Mouse (Mus musculus): ENCODE measurements around the gene Acot7.

The Acot7 gene

GRCm38 (mm10) chr4:152151451-152151965 lies 26.4 kb upstream of the Acot7 start:
- no peak for DNase-seq (ENCODE audit: low read depth, low spot score)

GRCm38 (mm10) chr4:152151966-152152544 lies 25.9 kb upstream of the Acot7 start, which contains the start of gene Espn:
Gene Espn (minus strand): TSS chr4:152152371.
- DNase-seq (ENCODE audit: low read depth, low spot score) = no peak

- peak; percentile 31 for DNase-seq (ENCODE audit: low read depth, low spot score)
Observed at GRCm38 (mm10) chr4:152153771-152154177, 24.2 kb upstream of the Acot7 start.

- no peak for DNase-seq (ENCODE audit: low read depth, low spot score)
Observed at GRCm38 (mm10) chr4:152155019-152155418, 22.9 kb upstream of the Acot7 start.

- peak; percentile 32 for DNase-seq (ENCODE audit: low read depth, low spot score)
Observed at GRCm38 (mm10) chr4:152157779-152158584, 20.0 kb upstream of the Acot7 start.

- no peak for DNase-seq (ENCODE audit: low read depth, low spot score)
Observed at GRCm38 (mm10) chr4:152158585-152159284, 19.2 kb upstream of the Acot7 start, which contains the start of gene Hes2. Gene Hes2 (plus strand): TSS chr4:152158867.

GRCm38 (mm10) chr4:152159285-152159678 lies 18.7 kb upstream of the Acot7 start:
- no peak for DNase-seq (ENCODE audit: low read depth, low spot score)

GRCm38 (mm10) chr4:152160748-152161147 lies 17.2 kb upstream of the Acot7 start:
- no peak for DNase-seq (ENCODE audit: low read depth, low spot score)

- DNase-seq (ENCODE audit: low read depth, low spot score) = no peak
Observed at GRCm38 (mm10) chr4:152161601-152162000, 16.3 kb upstream of the Acot7 start.

- no peak for DNase-seq (ENCODE audit: low read depth, low spot score)
Observed at GRCm38 (mm10) chr4:152162748-152163147, 15.2 kb upstream of the Acot7 start.

GRCm38 (mm10) chr4:152165036-152165931 lies 12.7 kb upstream of the Acot7 start:
- peak; percentile 30 for DNase-seq (ENCODE audit: low read depth, low spot score)

GRCm38 (mm10) chr4:152168052-152168451 lies 9.9 kb upstream of the Acot7 start:
- no peak for DNase-seq (ENCODE audit: low read depth, low spot score)

GRCm38 (mm10) chr4:152169103-152169502 lies 8.8 kb upstream of the Acot7 start:
- DNase-seq (ENCODE audit: low read depth, low spot score) = no peak

- DNase-seq (ENCODE audit: low read depth, low spot score) = no peak
Observed at GRCm38 (mm10) chr4:152170286-152170685, 7.6 kb upstream of the Acot7 start.

GRCm38 (mm10) chr4:152171543-152171942 lies 6.4 kb upstream of the Acot7 start:
- no peak for DNase-seq (ENCODE audit: low read depth, low spot score)

GRCm38 (mm10) chr4:152173041-152173440 lies 4.9 kb upstream of the Acot7 start:
- DNase-seq (ENCODE audit: low read depth, low spot score) = peak; percentile 64

GRCm38 (mm10) chr4:152173956-152174355 lies 4.0 kb upstream of the Acot7 start:
- no peak for DNase-seq (ENCODE audit: low read depth, low spot score)

GRCm38 (mm10) chr4:152176638-152177037 lies 1.3 kb upstream of the Acot7 start:
- no peak for DNase-seq (ENCODE audit: low read depth, low spot score)

GRCm38 (mm10) chr4:152177174-152177536 lies 779 bp upstream of the Acot7 start:
- no peak for DNase-seq (ENCODE audit: low read depth, low spot score)

- DNase-seq (ENCODE audit: low read depth, low spot score) = no peak
Observed at GRCm38 (mm10) chr4:152178344-152178864, 470 bp downstream of the Acot7 start.
